Comparison of ENCODE assay signal across 8 mouse cellular contexts in the genomic region with DNA sequence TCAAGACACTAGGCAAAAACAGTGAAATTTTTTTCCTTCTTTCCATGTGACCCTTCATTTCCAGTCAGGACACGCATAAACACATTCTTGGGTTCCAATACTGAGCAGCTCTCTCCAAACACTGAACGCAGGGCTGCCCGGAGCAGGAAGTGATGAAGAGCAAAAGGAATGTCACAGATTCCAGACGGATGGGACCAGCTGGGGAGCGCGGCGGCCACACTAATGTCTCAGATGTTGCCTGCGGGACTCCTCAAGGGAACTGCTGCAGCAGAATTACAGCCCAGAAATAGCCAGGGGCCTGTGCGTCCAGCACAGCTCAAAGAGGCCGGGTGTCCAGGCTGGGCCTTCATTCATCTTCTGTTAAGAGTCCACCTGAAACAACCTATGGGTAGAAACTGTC. TPM values are rescaled to one million over a fixed set of nuclear protein-coding genes. Genes with fewer than 3 reads are reported as not detected.
DNase-seq lines count a peak whose midpoint lies in the region; ATAC-seq and TF ChIP-seq lines count a peak whose summit lies in the region.

No protein-coding gene starts in this region.

- intact Hi-C loops in heart, adult 2 months (cut with DNase I) = loop anchor here (2.0 kb wide), 1 partner anchor 16 kb away; no protein-coding TSS in a partner anchor

- no peak for ATAC-seq in monocyte, adult 5-6 weeks (replicated peaks; ENCODE audit: insufficient number of reproducible peaks, low FRiP score, low TSS enrichment, poor library complexity, severe bottlenecking)

- 0 out of 2 replicates have a peak, but pooled peaks have one; percentile 26 for TF ChIP-seq EP300 in heart, adult 2 months (IDR thresholded peaks at IDR 0.05; ENCODE audit: insufficient read depth, low read depth, low read length)

- H3K27me3 ChIP-seq in heart, adult 2 months (ENCODE audit: control insufficient read depth, insufficient read depth, low read length) = no peaks in the 10 kb centered on the region
- H3K27me3 ChIP-seq in kidney, adult 2 months (replicated peaks; ENCODE audit: control insufficient read depth, insufficient read depth, low read length) = no peaks in the 10 kb centered on the region

- WGBS in heart, adult 2 months = 29% methylated on average over 10 of the region's 10 CpGs
- WGBS in kidney, adult 2 months = 46% methylated on average over 10 of the region's 10 CpGs

- peak overlapping the region; percentile 84 for H3K27ac ChIP-seq in heart, adult 2 months
- peak overlapping the region; percentile 73 for H3K27ac ChIP-seq in kidney, adult 2 months (ENCODE audit: insufficient read depth, low read depth, low read length)

- DNase-seq in embryo, embryonic 11 days = peak; percentile 53
- DNase-seq in heart, adult 2 months = peak; percentile 69 to 84
- DNase-seq in kidney, adult 2 months = peak; percentile 75
- peak; percentile 80 for DNase-seq in lung, postnatal 36 days
- DNase-seq in cerebellum, adult 9-10 months = no peak
- no peak for DNase-seq in layer of hippocampus, postnatal 25 days (ENCODE audit: extremely low spot score in 1 of 2, low spot score in 1 of 2)
- DNase-seq in right cerebral cortex, postnatal 10 days (ENCODE audit: low spot score in 2 of 2) = no peak

- peaks cover 52% of the 10 kb centered on the region for H3K4me1 ChIP-seq in heart, adult 2 months (ENCODE audit: control insufficient read depth, insufficient read depth, low read length)
- H3K4me1 ChIP-seq in kidney, adult 2 months (ENCODE audit: control insufficient read depth, insufficient read depth, low read length) = peaks cover 6% of the 10 kb centered on the region; the same call in 1 of the 2 replicates

- H3K79me2 ChIP-seq in heart, adult 2 months (replicated peaks; ENCODE audit: control insufficient read depth, insufficient read depth, low read length) = peaks cover 2% of the 10 kb centered on the region; the same call in 1 of the 2 replicates

- no peak for TF ChIP-seq CTCF in heart, adult 2 months (IDR thresholded peaks at IDR 0.05)
- no peak for TF ChIP-seq CTCF in kidney, adult 2 months (conservative IDR thresholded peaks at IDR 0.05; ENCODE audit: insufficient read depth, insufficient read length, low read depth, low read length)

- H3K36me3 ChIP-seq in heart, adult 2 months (ENCODE audit: control insufficient read depth, insufficient read depth, low read length) = no peaks in the 10 kb centered on the region; the same call in 1 of the 2 replicates
- H3K36me3 ChIP-seq in kidney, adult 2 months (ENCODE audit: control insufficient read depth, insufficient read depth, low read length) = no peaks in the 10 kb centered on the region

- 0 out of 2 replicates have a peak, but pooled peaks have one; percentile 27 for TF ChIP-seq POLR2A in heart, adult 2 months (IDR thresholded peaks at IDR 0.05; ENCODE audit: insufficient read depth, low read depth, low read length)
- TF ChIP-seq POLR2A in kidney, adult 2 months (IDR thresholded peaks at IDR 0.05; ENCODE audit: low read depth, low read length) = no peak

- H3K9ac ChIP-seq in heart, adult 2 months (ENCODE audit: low read depth, low read length) = no peak overlapping the region

- H3K4me3 ChIP-seq in heart, adult 2 months = no peak overlapping the region
- no peak overlapping the region for H3K4me3 ChIP-seq in kidney, adult 2 months (ENCODE audit: insufficient read depth, low read depth, low read length)

RNA-seq across cellular contexts. Expression of a gene that starts 9.0 kb away (rescaled TPM):
- total RNA-seq in heart, adult 2 months (2021) = 10 to 100 TPM; 14.6 to 16.9 TPM
- polyA plus RNA-seq in heart, adult 2 months (2012; rRNA removed) = 16.5 and 16.8 TPM in 2 replicates
- polyA plus RNA-seq in kidney, adult 2 months (2012; rRNA removed) = 9.4 and 10.8 TPM in 2 replicates
- total RNA-seq in monocyte, adult 5-6 weeks (2017) = 276 to 375 TPM (median 323 TPM) in 3 replicates
- 10 to 100 TPM; 58.5 to 66.2 TPM for total RNA-seq in layer of hippocampus, postnatal 25 days (2021)

RNA-seq across cellular contexts. Expression of a gene that starts 37.3 kb away (rescaled TPM):
- under 1 TPM in 1 of 2 experiments, not detected in 1; 0.52 TPM for total RNA-seq in heart, adult 2 months (2021)
- polyA plus RNA-seq in heart, adult 2 months (2012; rRNA removed) = 0.49 TPM in 1 of 2 replicates, not detected in the other
- polyA plus RNA-seq in kidney, adult 2 months (2012; rRNA removed) = not detected in 2 replicates
- 2.5 TPM in 1 of 3 replicates, not detected in the others for total RNA-seq in monocyte, adult 5-6 weeks (2017)
- 1 to 10 TPM; 1.4 to 1.7 TPM for total RNA-seq in layer of hippocampus, postnatal 25 days (2021)

Comparison
In these comparisons a context has a peak if more than half of its experiments do, and no peak if none do; other contexts are left out.
1. DNase-seq: peak in embryo, embryonic 11 days (single experiment), heart, adult 2 months (2 of 2), kidney, adult 2 months (single experiment) and lung, postnatal 36 days (single experiment); none in cerebellum, adult 9-10 months (single experiment), layer of hippocampus, postnatal 25 days (0 of 2) and right cerebral cortex, postnatal 10 days (0 of 2).